Mouse (Mus musculus): ENCODE data around the gene Rnpep. TPM values are rescaled to one million over a fixed set of nuclear protein-coding genes. Genes with fewer than 3 reads are reported as not detected.

Rnpep gene
- polyA plus RNA-seq, 1 experiment from 2014 or later: 96.1 TPM

- no peaks in the 10 kb centered on the region for H3K27me3 ChIP-seq (ENCODE audit: control insufficient read depth, insufficient read depth, low read length)
- no peaks in the 10 kb centered on the region for H3K4me1 ChIP-seq (replicated peaks; ENCODE audit: control insufficient read depth, insufficient read depth, low read length)
- ATAC-seq (ENCODE audit: low FRiP score) (no peak), DNase-seq (ENCODE audit: low spot score) (no peak)
- no peak overlapping the region for H3K4me3 ChIP-seq (replicated peaks; ENCODE audit: low read length)
- H3K4me2 ChIP-seq (replicated peaks): no peak overlapping the region
- no peak overlapping the region for H3K27ac ChIP-seq
- no peaks in the 10 kb centered on the region for H3K9me3 ChIP-seq (ENCODE audit: control insufficient read depth, low read length)
- WGBS: 57% methylated on average over 5 of the region's 5 CpGs
- no peak overlapping the region for H3K9ac ChIP-seq
- H3K36me3 ChIP-seq (replicated peaks; ENCODE audit: control insufficient read depth, insufficient read depth): peaks cover 17% of the 10 kb centered on the region
Measured at GRCm38 (mm10) chr1:135290908-135291307, 7.0 kb upstream of the Rnpep start.

GRCm38 (mm10) chr1:135286311-135286710 lies 2.4 kb upstream of the Rnpep start:
- Histone ChIP-seq H3K4me2 (replicated peaks) (no peak overlapping the region), H3K27ac (no peak overlapping the region), H3K4me3 (replicated peaks; ENCODE audit: low read length) (no peak overlapping the region), H3K36me3 (replicated peaks; ENCODE audit: control insufficient read depth, insufficient read depth) (peaks cover 3% of the 10 kb centered on the region; the same call in 1 of the 2 replicates), H3K9ac (no peak overlapping the region), H3K27me3 (ENCODE audit: control insufficient read depth, insufficient read depth, low read length) (no peaks in the 10 kb centered on the region), H3K9me3 (ENCODE audit: control insufficient read depth, low read length) (no peaks in the 10 kb centered on the region), H3K4me1 (replicated peaks; ENCODE audit: control insufficient read depth, insufficient read depth, low read length) (peaks cover 14% of the 10 kb centered on the region)
- DNase-seq (ENCODE audit: low spot score) (no peak), ATAC-seq (ENCODE audit: low FRiP score) (no peak)
- 82% methylated on average over 2 of the region's 2 CpGs for WGBS

- Histone ChIP-seq H3K4me1 (replicated peaks; ENCODE audit: control insufficient read depth, insufficient read depth, low read length) (peaks cover 23% of the 10 kb centered on the region), H3K36me3 (replicated peaks; ENCODE audit: control insufficient read depth, insufficient read depth) (peaks cover 9% of the 10 kb centered on the region), H3K27ac (peak overlapping the region; percentile 93), H3K9ac (peak overlapping the region; percentile 97), H3K9me3 (ENCODE audit: control insufficient read depth, low read length) (no peaks in the 10 kb centered on the region), H3K27me3 (ENCODE audit: control insufficient read depth, insufficient read depth, low read length) (no peaks in the 10 kb centered on the region), H3K4me2 (replicated peaks) (peak overlapping the region; percentile 61), H3K4me3 (replicated peaks; ENCODE audit: low read length) (peak overlapping the region; percentile 86)
- peak; percentile 82 for ATAC-seq (ENCODE audit: low FRiP score)
- DNase-seq (ENCODE audit: low spot score): peak; percentile 56
- under 1% methylated on average over 47 of the region's 48 CpGs for WGBS
Measured at GRCm38 (mm10) chr1:135283287-135283825, 528 bp downstream of the Rnpep start.

- H3K9ac ChIP-seq: peak overlapping the region; percentile 97
- peak overlapping the region; percentile 86 for H3K4me3 ChIP-seq (replicated peaks; ENCODE audit: low read length)
- ATAC-seq (ENCODE audit: low FRiP score) (no peak), DNase-seq (ENCODE audit: low spot score) (no peak)
- no peaks in the 10 kb centered on the region for H3K9me3 ChIP-seq (ENCODE audit: control insufficient read depth, low read length)
- peaks cover 15% of the 10 kb centered on the region for H3K36me3 ChIP-seq (replicated peaks; ENCODE audit: control insufficient read depth, insufficient read depth)
- H3K4me1 ChIP-seq (replicated peaks; ENCODE audit: control insufficient read depth, insufficient read depth, low read length): peaks cover 23% of the 10 kb centered on the region
- peak overlapping the region; percentile 93 for H3K27ac ChIP-seq
- WGBS: 44% methylated on average over 13 of the region's 13 CpGs
- H3K27me3 ChIP-seq (ENCODE audit: control insufficient read depth, insufficient read depth, low read length): no peaks in the 10 kb centered on the region
- peak overlapping the region; percentile 61 for H3K4me2 ChIP-seq (replicated peaks)
Measured at GRCm38 (mm10) chr1:135282536-135283286, 1.2 kb downstream of the Rnpep start.

GRCm38 (mm10) chr1:135281841-135282240 lies 2.0 kb downstream of the Rnpep start:
- H3K4me1 ChIP-seq (replicated peaks; ENCODE audit: control insufficient read depth, insufficient read depth, low read length): peaks cover 23% of the 10 kb centered on the region
- H3K9me3 ChIP-seq (ENCODE audit: control insufficient read depth, low read length): no peaks in the 10 kb centered on the region
- no peak overlapping the region for H3K27ac ChIP-seq
- ATAC-seq (ENCODE audit: low FRiP score) (no peak), DNase-seq (ENCODE audit: low spot score) (no peak)
- WGBS: 96% methylated on average over 17 of the region's 17 CpGs
- H3K4me3 ChIP-seq (replicated peaks; ENCODE audit: low read length): no peak overlapping the region
- H3K36me3 ChIP-seq (replicated peaks; ENCODE audit: control insufficient read depth, insufficient read depth): peaks cover 24% of the 10 kb centered on the region
- no peaks in the 10 kb centered on the region for H3K27me3 ChIP-seq (ENCODE audit: control insufficient read depth, insufficient read depth, low read length)
- 0 out of 2 replicates have a peak overlapping the region, but pooled peaks have one; percentile 10 for H3K4me2 ChIP-seq (replicated peaks)
- H3K9ac ChIP-seq: no peak overlapping the region

- Histone ChIP-seq H3K36me3 (replicated peaks; ENCODE audit: control insufficient read depth, insufficient read depth) (peaks cover 35% of the 10 kb centered on the region), H3K9ac (no peak overlapping the region), H3K27me3 (ENCODE audit: control insufficient read depth, insufficient read depth, low read length) (no peaks in the 10 kb centered on the region), H3K27ac (no peak overlapping the region), H3K4me1 (replicated peaks; ENCODE audit: control insufficient read depth, insufficient read depth, low read length) (peaks cover 23% of the 10 kb centered on the region), H3K9me3 (ENCODE audit: control insufficient read depth, low read length) (no peaks in the 10 kb centered on the region), H3K4me2 (replicated peaks) (no peak overlapping the region), H3K4me3 (replicated peaks; ENCODE audit: low read length) (no peak overlapping the region)
- 69% methylated on average over 9 of the region's 9 CpGs for WGBS
- DNase-seq (ENCODE audit: low spot score) (peak; percentile 64), ATAC-seq (ENCODE audit: low FRiP score) (0 out of 2 replicates have a peak, but pooled peaks have one; percentile 36)
Measured at GRCm38 (mm10) chr1:135280646-135281045, 3.2 kb downstream of the Rnpep start.

- Histone ChIP-seq H3K9me3 (ENCODE audit: control insufficient read depth, low read length) (no peaks in the 10 kb centered on the region), H3K4me3 (replicated peaks; ENCODE audit: low read length) (no peak overlapping the region), H3K9ac (no peak overlapping the region), H3K4me1 (replicated peaks; ENCODE audit: control insufficient read depth, insufficient read depth, low read length) (no peaks in the 10 kb centered on the region), H3K27me3 (ENCODE audit: control insufficient read depth, insufficient read depth, low read length) (no peaks in the 10 kb centered on the region), H3K27ac (no peak overlapping the region), H3K36me3 (replicated peaks; ENCODE audit: control insufficient read depth, insufficient read depth) (peaks cover 77% of the 10 kb centered on the region), H3K4me2 (replicated peaks) (no peak overlapping the region)
- WGBS: 91% methylated on average over 9 of the region's 9 CpGs
- DNase-seq (ENCODE audit: low spot score): no peak
- no peak for ATAC-seq (ENCODE audit: low FRiP score)
Measured at GRCm38 (mm10) chr1:135271371-135271770, 12.5 kb downstream of the Rnpep start.

- Histone ChIP-seq H3K4me1 (replicated peaks; ENCODE audit: control insufficient read depth, insufficient read depth, low read length) (no peaks in the 10 kb centered on the region), H3K4me3 (replicated peaks; ENCODE audit: low read length) (no peak overlapping the region), H3K9ac (no peak overlapping the region), H3K36me3 (replicated peaks; ENCODE audit: control insufficient read depth, insufficient read depth) (peaks cover 83% of the 10 kb centered on the region), H3K27me3 (ENCODE audit: control insufficient read depth, insufficient read depth, low read length) (no peaks in the 10 kb centered on the region), H3K9me3 (ENCODE audit: control insufficient read depth, low read length) (no peaks in the 10 kb centered on the region), H3K27ac (no peak overlapping the region), H3K4me2 (replicated peaks) (no peak overlapping the region)
- ATAC-seq (ENCODE audit: low FRiP score): no peak
- WGBS: 90% methylated on average over 10 of the region's 10 CpGs
- DNase-seq (ENCODE audit: low spot score): no peak
Measured at GRCm38 (mm10) chr1:135267663-135268446, 16.0 kb downstream of the Rnpep start.

GRCm38 (mm10) chr1:135265834-135266233 lies 18.1 kb downstream of the Rnpep start:
- no peaks in the 10 kb centered on the region for H3K9me3 ChIP-seq (ENCODE audit: control insufficient read depth, low read length)
- H3K4me2 ChIP-seq (replicated peaks): no peak overlapping the region
- DNase-seq (ENCODE audit: low spot score) (no peak), ATAC-seq (ENCODE audit: low FRiP score) (no peak)
- 87% methylated on average over 5 of the region's 5 CpGs for WGBS
- H3K9ac ChIP-seq: no peak overlapping the region
- H3K4me1 ChIP-seq (replicated peaks; ENCODE audit: control insufficient read depth, insufficient read depth, low read length): no peaks in the 10 kb centered on the region
- no peak overlapping the region for H3K27ac ChIP-seq
- H3K27me3 ChIP-seq (ENCODE audit: control insufficient read depth, insufficient read depth, low read length): no peaks in the 10 kb centered on the region
- H3K4me3 ChIP-seq (replicated peaks; ENCODE audit: low read length): no peak overlapping the region
- peaks cover 77% of the 10 kb centered on the region for H3K36me3 ChIP-seq (replicated peaks; ENCODE audit: control insufficient read depth, insufficient read depth)

All from hindbrain, embryonic 14.5 days (tissue).